Mouse (Mus musculus) myocyte (in vitro differentiated cells): ENCODE results near the gene Rtkn.

Source experiments
- CEBPB ChIP-seq: IDR thresholded peaks from 2 replicates; pipeline ENCODE4 v1.6.1; 2011; ENCODE audit warnings: mild to moderate bottlenecking, moderate library complexity; ENCODE audit not compliant: poor library complexity, insufficient read depth, severe bottlenecking
- POLR2A ChIP-seq: IDR thresholded peaks from one replicate; pipeline ENCODE4 v1.6.1; 2011; ENCODE audit warnings: low read depth, mild to moderate bottlenecking, control low read depth, moderate library complexity; ENCODE audit not compliant: insufficient read length
- POLR2AphosphoS2 ChIP-seq: IDR thresholded peaks from one replicate; pipeline ENCODE4 v1.6.1; 2011; ENCODE audit warnings: low read depth, control low read depth; ENCODE audit not compliant: insufficient read length
- SRF ChIP-seq: IDR thresholded peaks from one replicate; pipeline ENCODE4 v1.6.1; 2011; ENCODE audit warnings: low read depth; ENCODE audit not compliant: control insufficient read depth, insufficient read length
- TCF12 ChIP-seq: IDR thresholded peaks from one replicate; pipeline ENCODE4 v1.6.1; 2011; ENCODE audit warnings: mild to moderate bottlenecking, control low read depth; ENCODE audit not compliant: poor library complexity, insufficient read depth, severe bottlenecking
- TCF3 ChIP-seq: IDR thresholded peaks from one replicate; pipeline ENCODE4 v1.6.1; 2011; ENCODE audit warnings: low read depth, control low read depth; ENCODE audit not compliant: insufficient read length
- USF1 ChIP-seq: IDR thresholded peaks from one replicate; pipeline ENCODE4 v1.6.1; 2011; ENCODE audit warnings: low read depth, mild to moderate bottlenecking, control low read depth, moderate library complexity

GRCm38 (mm10) chr6:83142886-83143285, 7.6 kb downstream of the Rtkn start:
- TF ChIP-seq POLR2A (no peak), POLR2AphosphoS2 (no peak), CEBPB (no peak), TCF12 (no peak), SRF (no peak), USF1 (no peak), TCF3 (no peak)
